Mouse (Mus musculus) testis, postnatal 14 days (tissue): Measurements from ENCODE around the gene Prdm2.

ENCODE experiments used
- DNase-seq: peaks from one replicate; pipeline ENCODE4 v3.0.0; 2021; ENCODE audit warnings: low spot score

Prdm2 gene

DNA sequence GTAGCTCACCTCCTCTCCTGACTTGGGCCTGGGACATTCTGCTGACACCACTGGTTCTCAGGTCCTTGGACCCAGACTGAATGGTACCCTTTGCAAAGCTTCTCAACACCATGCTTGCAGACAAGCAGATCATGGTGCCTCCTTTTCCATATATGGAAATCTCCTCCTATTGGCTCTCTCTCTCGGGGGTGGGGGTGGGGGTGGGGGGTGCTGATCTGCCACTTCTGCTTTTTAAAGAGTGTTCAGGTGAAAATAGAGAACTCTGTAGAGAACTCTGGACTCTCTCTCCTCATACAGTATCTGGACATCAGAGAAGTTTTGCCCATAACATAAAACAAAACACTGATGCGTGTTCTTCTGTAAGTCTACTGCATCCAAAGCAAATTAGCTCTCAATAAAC is 106.2 kb downstream of the Prdm2 start:
- no peak for DNase-seq

DNA sequence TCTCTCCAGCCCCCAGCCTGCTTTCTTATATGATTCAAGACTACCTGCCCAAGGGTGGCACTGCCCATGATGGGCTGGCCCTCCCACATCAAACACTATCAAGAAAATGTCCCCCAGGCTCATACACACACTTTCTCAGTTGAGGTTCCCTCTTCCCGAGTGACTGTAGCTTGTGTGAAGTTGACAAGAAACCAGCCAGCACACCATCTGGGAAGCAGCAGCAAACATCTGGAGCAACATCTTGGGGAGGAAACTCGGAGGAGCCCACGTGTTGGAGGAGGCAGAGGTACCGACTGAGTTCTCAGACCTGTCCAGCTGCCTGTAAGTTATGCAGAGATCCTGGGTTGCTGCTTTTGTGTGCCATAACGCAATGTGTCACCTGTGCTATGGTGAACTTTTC is 108.1 kb downstream of the Prdm2 start:
- no peak for DNase-seq

DNA sequence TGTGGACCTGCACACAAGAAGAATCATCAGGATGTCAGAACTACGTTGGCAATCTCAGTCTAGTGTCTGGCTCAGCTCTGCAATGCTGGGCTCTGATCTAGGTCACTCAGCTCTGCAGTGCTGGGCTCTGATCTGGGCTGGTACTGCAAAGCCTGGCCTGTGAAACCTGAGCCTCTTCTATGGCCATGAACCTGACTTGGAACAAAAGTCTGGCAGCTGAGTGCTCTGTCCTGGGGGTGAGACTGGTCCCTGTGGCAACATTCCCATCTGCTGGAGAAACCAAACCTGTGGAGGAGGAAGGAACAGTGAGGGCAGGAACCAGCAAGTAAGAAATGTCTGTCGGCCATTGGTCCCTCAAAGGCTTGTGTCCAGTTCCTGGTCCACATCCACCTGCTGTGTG is 109.0 kb downstream of the Prdm2 start:
- DNase-seq = no peak

DNA sequence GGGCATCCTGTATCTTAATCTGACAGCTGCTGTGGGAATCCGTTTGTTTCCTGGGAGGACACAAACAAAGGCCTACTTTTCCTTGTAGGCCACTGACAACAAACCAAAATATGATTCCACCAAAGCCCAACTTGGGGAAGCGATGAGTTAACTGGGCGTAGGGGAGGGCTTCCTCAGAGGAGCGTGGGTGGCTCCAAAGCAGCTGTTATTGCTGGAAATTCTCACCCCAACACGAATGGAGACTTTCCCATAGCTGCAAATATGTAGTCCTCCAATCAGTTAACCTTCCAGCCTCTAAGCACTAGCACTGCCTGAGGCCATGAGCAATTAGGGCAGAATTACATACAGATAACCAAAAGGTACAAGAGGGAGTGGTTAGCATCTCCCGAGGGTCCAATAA is 112.6 kb downstream of the Prdm2 start:
- no peak for DNase-seq

DNA sequence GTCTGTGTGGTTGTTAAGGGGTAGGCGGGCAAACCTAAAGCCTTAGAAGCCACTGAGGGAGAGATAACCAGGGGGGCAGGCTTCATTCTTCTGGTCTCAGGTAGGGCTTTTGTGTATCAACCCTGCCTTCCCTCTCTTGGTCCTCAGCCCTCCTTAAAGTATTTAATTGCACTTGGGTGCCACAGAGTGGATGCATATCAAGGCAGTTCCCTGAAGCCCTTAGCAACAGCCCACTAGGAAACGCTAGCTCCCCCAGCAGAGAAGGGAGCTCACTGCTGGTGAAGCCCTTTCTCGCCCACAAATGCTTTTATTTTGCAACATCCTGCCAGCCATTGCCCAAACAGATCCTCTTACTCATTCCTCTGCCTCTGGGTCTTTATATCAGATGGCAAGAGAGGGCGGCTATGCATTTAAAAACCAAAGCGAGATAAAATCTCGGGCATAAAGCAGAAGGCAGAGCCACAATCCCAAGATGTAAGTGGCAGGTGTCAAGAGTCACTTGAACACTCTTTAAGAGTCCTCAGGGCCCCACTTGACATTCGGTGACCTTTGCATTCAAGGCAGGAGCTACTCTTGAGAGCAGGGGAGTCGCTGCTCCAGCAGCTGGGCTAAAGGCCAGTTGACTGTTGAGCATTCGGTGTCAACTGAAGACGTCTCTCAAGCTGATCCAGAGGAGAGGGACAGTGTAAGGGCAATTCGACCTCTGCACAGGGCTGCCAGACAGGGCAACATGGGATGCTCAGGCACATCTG is 113.3 kb downstream of the Prdm2 start:
- DNase-seq = no peak

DNA sequence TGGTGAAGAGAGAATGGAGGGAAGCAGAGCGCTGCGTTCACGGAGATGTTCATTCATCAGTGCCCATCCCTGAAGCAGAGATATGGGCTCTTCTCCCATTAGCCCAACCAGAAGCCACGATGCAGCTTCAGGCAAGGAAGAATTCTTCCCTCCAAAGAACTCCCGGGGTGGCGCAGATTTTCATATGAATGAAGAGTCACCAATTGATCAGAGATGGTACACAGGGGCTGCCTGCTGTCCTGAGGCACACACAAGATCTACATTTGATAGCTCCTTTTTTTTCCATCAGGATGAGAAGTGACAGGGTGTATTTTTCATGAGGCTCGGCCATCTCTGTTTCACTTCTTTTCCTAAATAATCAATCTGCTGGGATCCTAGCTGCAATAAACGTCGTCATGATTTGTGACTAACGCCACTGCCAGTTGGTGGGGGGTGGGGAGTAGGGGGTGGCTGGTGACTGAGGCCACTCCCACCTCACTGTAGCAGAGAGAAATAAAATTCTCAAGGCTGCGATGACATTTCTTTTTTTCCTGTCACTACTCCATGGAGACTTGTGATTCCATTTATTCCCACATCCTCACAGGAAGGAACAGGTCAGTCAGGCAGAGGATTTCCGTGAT is 120.6 kb downstream of the Prdm2 start:
- DNase-seq = no peak

DNA sequence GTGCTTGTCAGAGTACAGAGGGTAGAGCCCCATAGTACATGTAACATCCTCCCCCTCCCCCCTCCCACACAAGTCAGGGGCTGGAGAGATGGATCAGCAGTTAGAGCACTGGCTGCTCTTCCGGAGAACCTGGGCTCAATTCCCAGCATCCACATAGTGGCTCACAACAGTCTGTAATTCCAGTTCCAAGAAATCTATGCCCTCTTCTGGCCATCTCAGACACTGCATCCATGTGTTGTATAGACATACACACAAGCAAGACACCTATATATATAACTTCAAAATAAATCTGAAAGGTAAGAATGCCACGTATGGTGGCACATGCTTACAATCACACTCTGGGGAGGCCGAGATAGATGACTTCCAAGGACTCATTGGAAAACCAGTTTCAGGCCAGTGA is 122.2 kb downstream of the Prdm2 start:
- DNase-seq = no peak

DNA sequence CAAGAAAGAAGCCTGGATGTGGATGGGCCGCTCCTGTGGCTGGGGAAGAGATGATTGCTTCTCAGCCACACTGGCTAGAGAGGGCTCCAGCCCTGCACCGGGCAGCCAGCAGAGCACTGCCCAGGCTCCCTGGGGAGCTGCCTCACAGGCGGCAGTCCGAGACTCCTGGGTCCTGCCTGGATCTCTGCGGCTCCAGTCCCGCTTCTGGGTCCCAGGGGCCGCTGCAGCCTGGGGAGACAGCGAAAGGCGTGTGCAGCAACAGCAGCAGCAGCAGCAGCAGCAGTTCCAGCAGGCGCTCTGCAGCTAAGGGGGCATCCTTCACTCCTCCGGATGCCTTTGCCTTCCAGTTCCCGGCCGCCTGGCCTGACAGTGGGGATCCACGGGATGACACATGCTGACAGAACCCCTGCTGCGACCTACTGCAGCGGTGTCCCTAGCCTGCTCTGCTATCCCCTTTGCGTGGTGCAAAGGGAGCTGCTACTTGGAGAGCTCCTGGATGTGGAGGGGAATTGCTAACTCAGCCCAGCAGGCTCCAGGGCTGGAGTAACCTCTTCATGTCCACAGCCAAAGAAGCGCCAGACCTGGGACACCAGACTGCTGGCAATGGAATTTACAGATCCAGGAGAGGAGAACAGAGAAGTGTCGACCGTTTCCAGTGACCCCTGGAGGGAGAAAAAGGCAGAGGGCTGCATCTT is 138.6 kb downstream of the Prdm2 start:
- peak; percentile 7 for DNase-seq

DNA sequence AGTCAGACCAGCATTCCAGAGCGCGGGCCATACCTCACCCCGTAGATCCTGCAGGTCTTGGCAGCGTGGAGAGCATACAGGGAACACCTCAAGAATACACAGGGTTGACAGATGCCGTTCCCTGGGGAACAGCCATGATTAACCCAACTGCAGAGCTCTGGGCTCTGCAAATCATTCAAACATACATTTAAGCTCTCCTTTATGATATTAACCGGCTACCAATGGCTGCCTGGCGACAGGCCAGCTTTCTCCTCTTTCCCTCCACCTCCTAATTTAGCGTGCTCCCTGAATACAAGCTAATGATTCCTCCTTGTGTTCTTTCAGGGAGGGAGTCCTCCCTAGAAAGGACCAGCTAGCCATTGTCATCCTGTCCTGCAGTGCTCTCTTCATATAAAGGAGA is 141.0 kb downstream of the Prdm2 start:
- no peak for DNase-seq

DNA sequence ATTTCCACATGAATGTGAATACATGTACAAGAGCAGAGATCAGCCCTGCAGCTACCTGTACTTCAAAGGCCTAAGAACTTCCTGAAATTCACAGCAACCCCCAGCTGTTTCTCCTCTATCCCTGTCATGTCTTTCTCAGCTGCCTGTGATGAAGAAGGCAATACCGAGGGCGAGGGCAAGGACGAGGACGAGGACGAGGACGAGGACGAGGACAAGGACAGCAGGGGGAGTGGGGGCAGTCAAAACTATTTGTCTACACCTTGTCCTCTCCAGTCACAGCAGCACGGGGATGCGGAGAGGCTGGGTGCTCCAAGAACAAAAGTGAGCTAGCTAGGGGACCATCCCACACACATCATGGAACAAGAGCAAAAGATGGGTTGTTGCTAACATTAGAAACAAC is 145.8 kb downstream of the Prdm2 start:
- DNase-seq = no peak

DNA sequence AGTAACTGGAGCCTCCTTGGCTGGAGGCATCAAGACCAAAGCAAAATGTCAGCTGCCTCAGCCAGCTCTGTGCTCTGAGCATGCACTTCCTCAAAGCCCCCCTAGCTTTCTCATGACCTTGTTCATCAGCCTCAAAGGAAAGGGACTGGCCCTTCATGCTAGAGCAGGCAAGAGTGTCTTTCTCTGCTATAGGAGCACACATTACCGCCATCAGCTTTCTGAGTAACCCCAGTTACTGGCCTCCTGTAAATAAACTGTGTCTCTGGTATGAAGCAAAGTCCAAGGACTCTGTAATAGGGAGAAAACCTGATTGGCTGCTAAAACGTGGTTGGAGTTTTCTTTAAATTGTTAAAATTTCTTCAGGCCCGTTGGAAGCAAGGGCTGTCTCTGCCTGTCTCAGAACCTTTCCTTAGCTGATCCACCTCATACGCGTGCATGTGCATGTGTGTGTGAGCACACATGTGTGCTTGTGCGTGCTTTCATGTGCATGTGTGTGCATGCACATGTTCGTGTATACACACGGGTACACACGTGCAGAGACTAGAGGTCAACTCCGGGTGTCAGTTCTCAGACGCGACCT is 153.9 kb downstream of the Prdm2 start:
- DNase-seq = no peak
